Mouse (Mus musculus) bone marrow macrophage, adult 2 months (primary cell): ENCODE data around the gene Aco1.

Experiments used
- CTCF ChIP-seq: IDR thresholded peaks from 2 replicates; pipeline ENCODE4 v1.5.1; 2012; ENCODE audit warnings: low read depth, mild to moderate bottlenecking, low read length, moderate library complexity
- POLR2A ChIP-seq: IDR thresholded peaks from 2 replicates; pipeline ENCODE4 v1.6.1; 2012; ENCODE audit warnings: mild to moderate bottlenecking, low read depth, low read length, borderline replicate concordance

GRCm38 (mm10) chr4:40144981-40145380, 2.1 kb downstream of the Aco1 start:
- TF ChIP-seq CTCF (no peak), POLR2A (no peak)
